Mouse (Mus musculus): ENCODE measurements around the gene Thsd7b. TPM values are rescaled to one million over a fixed set of nuclear protein-coding genes. Genes with fewer than 3 reads are reported as not detected.
"Not testable (repeated sequence)": the region's sequence is repeated elsewhere in the genome, so short reads cannot be mapped to it uniquely, and the experiment has no call there.

Gene Thsd7b
- polyA plus RNA-seq, 1 experiment from 2014 or later = 3.3 TPM

DNA sequence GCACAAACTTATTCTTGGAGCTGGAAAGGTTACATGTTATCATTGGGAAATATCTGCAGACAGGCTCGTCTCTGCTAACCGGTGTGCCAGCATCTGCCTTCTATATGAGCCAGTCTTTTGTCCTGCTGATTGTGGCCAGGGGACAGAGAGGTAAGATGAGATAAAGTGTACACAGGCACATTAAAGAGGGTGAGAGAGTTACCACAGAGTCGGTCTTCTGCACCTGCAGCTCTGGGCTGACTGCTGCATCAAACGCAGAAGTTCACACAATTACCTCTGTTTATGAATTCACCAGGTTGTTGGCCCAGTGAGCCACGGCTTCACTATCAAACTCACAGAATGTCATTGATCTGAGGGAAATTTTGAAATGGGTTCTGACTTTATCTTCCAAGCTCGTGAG, 896.8 kb downstream of the Thsd7b start:
- no peak for DNase-seq (ENCODE audit: low spot score, missing footprints)
- no peak overlapping the region for H3K4me3 ChIP-seq (ENCODE audit: low read depth, low read length)
- peak; percentile 50 for ATAC-seq (ENCODE audit: low FRiP score)
- H3K36me3 ChIP-seq (ENCODE audit: control insufficient read depth, insufficient read depth, low read length) = no peaks in the 10 kb centered on the region
- 71% methylated on average over 6 of the region's 6 CpGs for WGBS
- H3K27me3 ChIP-seq (ENCODE audit: control insufficient read depth, insufficient read depth, low read length) = no peaks in the 10 kb centered on the region
- no peak overlapping the region for H3K4me2 ChIP-seq
- H3K9ac ChIP-seq (ENCODE audit: low read length) = no peak overlapping the region
- peaks cover 2% of the 10 kb centered on the region; the same call in 1 of the 2 replicates for H3K4me1 ChIP-seq (ENCODE audit: control insufficient read depth, insufficient read depth, low read length)
- no peak overlapping the region for H3K27ac ChIP-seq (ENCODE audit: low read depth, low read length)
- no peaks in the 10 kb centered on the region for H3K9me3 ChIP-seq (ENCODE audit: control insufficient read depth, low read length)

DNA sequence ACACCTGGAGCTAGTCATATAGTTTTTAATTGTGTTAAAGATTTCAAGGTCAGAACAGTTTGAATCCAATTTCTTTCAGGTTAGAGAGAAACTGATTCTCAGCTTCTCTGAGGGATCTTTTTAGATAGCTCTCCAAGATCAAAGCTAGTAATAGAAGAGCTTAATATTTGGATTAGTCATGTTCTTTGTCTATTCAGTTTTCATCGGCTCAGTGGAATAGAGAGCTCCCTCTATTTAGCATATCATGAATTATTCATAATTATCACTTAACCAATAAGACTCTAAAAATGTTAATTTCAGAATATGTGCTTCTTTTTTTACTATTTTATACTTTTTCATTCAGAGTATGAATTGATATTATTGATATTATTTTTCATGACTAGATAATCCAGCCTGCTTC, 897.2 kb downstream of the Thsd7b start:
- Histone ChIP-seq H3K9ac (ENCODE audit: low read length) (no peak overlapping the region), H3K4me1 (ENCODE audit: control insufficient read depth, insufficient read depth, low read length) (peaks cover 2% of the 10 kb centered on the region; the same call in 1 of the 2 replicates), H3K27ac (ENCODE audit: low read depth, low read length) (no peak overlapping the region), H3K4me2 (no peak overlapping the region), H3K36me3 (ENCODE audit: control insufficient read depth, insufficient read depth, low read length) (no peaks in the 10 kb centered on the region), H3K27me3 (ENCODE audit: control insufficient read depth, insufficient read depth, low read length) (no peaks in the 10 kb centered on the region), H3K9me3 (ENCODE audit: control insufficient read depth, low read length) (no peaks in the 10 kb centered on the region), H3K4me3 (ENCODE audit: low read depth, low read length) (no peak overlapping the region)
- DNase-seq (ENCODE audit: low spot score, missing footprints) (no peak), ATAC-seq (ENCODE audit: low FRiP score) (peak; percentile 70)
- WGBS = 18% methylated on average over 1 of the region's 1 CpGs

DNA sequence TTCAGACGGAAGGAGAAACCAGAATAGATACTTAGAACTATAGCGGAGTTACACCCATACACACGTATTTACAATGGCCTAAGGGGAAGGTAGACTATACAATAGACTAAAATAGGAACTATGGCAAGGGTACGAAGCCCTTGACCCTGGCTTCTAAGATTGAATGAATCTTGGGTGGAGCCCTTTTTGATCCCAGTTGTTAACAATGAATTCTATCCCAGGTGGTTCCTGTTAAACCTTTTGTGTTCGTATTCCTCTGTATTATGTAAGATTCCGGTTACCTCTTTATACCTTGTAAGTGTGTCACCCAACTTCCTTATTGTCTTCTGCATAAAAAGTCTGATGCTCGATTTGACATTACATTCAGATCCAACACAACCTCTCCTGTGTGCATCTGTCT, 913.7 kb downstream of the Thsd7b start:
- not testable (repeated sequence) for H3K9me3 ChIP-seq (ENCODE audit: control insufficient read depth, low read length); H3K36me3 ChIP-seq (ENCODE audit: control insufficient read depth, insufficient read depth, low read length); DNase-seq (ENCODE audit: low spot score, missing footprints); H3K4me2 ChIP-seq; H3K27me3 ChIP-seq (ENCODE audit: control insufficient read depth, insufficient read depth, low read length); H3K9ac ChIP-seq (ENCODE audit: low read length); H3K27ac ChIP-seq (ENCODE audit: low read depth, low read length); ATAC-seq (ENCODE audit: low FRiP score); H3K4me3 ChIP-seq (ENCODE audit: low read depth, low read length); H3K4me1 ChIP-seq (ENCODE audit: control insufficient read depth, insufficient read depth, low read length)
- 90% methylated on average over 7 of the region's 7 CpGs for WGBS

DNA sequence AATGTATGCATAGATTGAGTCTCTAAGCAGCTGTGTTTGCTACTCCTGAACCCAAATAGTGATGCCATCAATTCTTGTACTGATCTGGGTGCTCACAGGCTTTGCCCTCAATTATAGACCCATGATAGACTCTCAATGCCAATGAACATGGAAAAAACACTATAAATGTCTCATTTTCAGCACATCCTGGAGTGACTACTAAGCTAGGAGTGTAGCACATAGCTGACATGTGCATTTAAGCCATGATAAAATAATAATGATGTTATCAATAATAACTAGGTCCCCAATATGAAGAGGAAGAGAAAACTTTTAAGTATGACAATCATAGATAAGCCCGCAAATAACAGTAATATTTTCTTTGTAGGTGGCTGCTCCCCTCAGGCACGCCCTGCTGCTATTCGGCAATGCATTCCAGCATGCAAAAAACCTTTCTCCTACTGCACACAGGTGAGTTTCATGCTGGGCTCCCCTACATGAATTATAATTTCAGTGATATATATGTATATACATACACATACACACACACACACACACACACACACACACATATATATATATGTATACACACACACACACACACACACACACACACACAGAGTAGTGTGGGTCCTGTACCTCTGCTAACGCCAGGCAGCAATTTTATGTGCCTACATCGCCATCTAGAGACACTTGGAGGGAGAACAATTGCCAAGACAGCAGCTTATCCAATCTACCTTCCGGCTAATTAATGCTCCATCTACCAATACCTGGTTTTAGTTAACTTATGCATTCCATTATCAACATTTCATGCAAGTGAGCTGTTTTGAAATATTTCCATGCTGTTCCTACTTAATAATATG, 919.3 kb downstream of the Thsd7b start:
- H3K4me2 ChIP-seq = no peak overlapping the region
- ATAC-seq (ENCODE audit: low FRiP score) = peak; percentile 75; the same call in 1 of the 2 replicates
- H3K4me1 ChIP-seq (ENCODE audit: control insufficient read depth, insufficient read depth, low read length) = no peaks in the 10 kb centered on the region
- H3K36me3 ChIP-seq (ENCODE audit: control insufficient read depth, insufficient read depth, low read length) = no peaks in the 10 kb centered on the region
- H3K9me3 ChIP-seq (ENCODE audit: control insufficient read depth, low read length) = no peaks in the 10 kb centered on the region
- 51% methylated on average over 6 of the region's 6 CpGs for WGBS
- no peak for DNase-seq (ENCODE audit: low spot score, missing footprints)
- no peaks in the 10 kb centered on the region for H3K27me3 ChIP-seq (ENCODE audit: control insufficient read depth, insufficient read depth, low read length)
- H3K27ac ChIP-seq (ENCODE audit: low read depth, low read length) = no peak overlapping the region
- no peak overlapping the region for H3K9ac ChIP-seq (ENCODE audit: low read length)
- no peak overlapping the region for H3K4me3 ChIP-seq (ENCODE audit: low read depth, low read length)

DNA sequence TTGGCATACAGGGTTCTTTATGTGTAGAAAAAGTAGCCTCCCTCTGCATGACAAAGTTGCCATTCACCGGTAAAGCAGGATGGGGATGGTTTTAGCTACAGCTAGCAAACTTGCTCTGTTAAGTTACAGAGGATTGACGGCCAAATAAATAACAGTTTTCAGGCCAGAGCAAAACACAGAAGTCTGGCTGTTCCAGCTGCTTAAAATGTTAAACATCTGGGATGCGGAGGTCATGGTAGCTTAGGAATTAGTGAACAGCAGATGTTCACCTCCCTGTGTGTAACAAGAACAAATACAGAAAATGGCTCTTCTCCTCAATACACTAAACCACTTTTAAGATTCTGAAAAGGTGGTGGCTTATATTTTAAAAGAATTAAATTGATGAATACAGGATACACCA, 944.3 kb downstream of the Thsd7b start:
- DNase-seq (ENCODE audit: low spot score, missing footprints) = no peak
- no peak overlapping the region for H3K4me3 ChIP-seq (ENCODE audit: low read depth, low read length)
- H3K9ac ChIP-seq (ENCODE audit: low read length) = no peak overlapping the region
- H3K27me3 ChIP-seq (ENCODE audit: control insufficient read depth, insufficient read depth, low read length) = no peaks in the 10 kb centered on the region
- no peaks in the 10 kb centered on the region for H3K36me3 ChIP-seq (ENCODE audit: control insufficient read depth, insufficient read depth, low read length)
- no peaks in the 10 kb centered on the region for H3K4me1 ChIP-seq (ENCODE audit: control insufficient read depth, insufficient read depth, low read length)
- H3K9me3 ChIP-seq (ENCODE audit: control insufficient read depth, low read length) = no peaks in the 10 kb centered on the region
- H3K27ac ChIP-seq (ENCODE audit: low read depth, low read length) = no peak overlapping the region
- H3K4me2 ChIP-seq = no peak overlapping the region
- 72% methylated on average over 3 of the region's 3 CpGs for WGBS
- ATAC-seq (ENCODE audit: low FRiP score) = no peak

DNA sequence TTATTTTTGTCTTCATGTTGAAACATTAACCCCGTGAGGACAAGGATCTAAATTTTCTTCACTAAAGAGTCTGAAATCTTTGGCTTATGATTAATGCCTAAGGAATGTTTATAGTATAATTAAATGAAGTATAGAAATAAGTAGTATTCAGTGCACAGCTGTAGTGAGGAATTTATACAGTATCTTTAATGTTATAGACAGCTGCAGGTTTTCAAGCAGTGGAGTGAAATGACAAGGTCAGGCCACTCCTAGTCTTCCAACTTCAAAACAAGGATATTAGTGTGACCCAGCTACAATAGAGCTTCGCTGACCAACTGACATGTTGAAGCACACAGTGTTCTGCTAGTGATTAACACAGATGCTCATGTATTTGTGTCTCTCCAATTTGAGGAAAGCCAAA, 949.8 kb downstream of the Thsd7b start:
- WGBS = 81% methylated on average over 2 of the region's 2 CpGs
- H3K27me3 ChIP-seq (ENCODE audit: control insufficient read depth, insufficient read depth, low read length) = no peaks in the 10 kb centered on the region
- H3K9ac ChIP-seq (ENCODE audit: low read length) = no peak overlapping the region
- no peak overlapping the region for H3K4me2 ChIP-seq
- DNase-seq (ENCODE audit: low spot score, missing footprints) (no peak), ATAC-seq (ENCODE audit: low FRiP score) (no peak)
- no peaks in the 10 kb centered on the region for H3K36me3 ChIP-seq (ENCODE audit: control insufficient read depth, insufficient read depth, low read length)
- H3K9me3 ChIP-seq (ENCODE audit: control insufficient read depth, low read length) = no peaks in the 10 kb centered on the region
- no peak overlapping the region for H3K4me3 ChIP-seq (ENCODE audit: low read depth, low read length)
- no peak overlapping the region for H3K27ac ChIP-seq (ENCODE audit: low read depth, low read length)
- H3K4me1 ChIP-seq (ENCODE audit: control insufficient read depth, insufficient read depth, low read length) = no peaks in the 10 kb centered on the region

DNA sequence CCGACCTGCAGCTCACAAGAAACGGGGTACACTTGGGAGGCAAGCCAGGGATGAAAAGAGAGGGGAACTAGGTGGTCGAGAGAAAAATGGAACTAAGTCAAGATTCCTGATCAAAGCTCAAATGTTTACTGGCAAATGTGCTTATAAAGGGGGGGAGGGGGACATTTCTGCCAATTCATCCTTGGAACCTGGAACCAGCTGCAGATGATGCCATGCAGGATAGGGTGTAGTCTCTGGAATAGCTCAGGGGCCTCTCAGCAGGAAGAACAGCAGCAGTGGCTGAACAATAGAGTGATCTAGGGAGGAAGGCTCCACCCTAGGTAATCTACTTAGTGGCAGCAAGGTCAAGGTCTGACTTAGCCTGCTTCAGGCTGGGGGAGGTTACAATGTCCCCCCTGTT, 972.5 kb downstream of the Thsd7b start:
- WGBS = 82% methylated on average over 3 of the region's 3 CpGs
- ATAC-seq (ENCODE audit: low FRiP score) = no peak
- H3K27ac ChIP-seq (ENCODE audit: low read depth, low read length) = no peak overlapping the region

DNA sequence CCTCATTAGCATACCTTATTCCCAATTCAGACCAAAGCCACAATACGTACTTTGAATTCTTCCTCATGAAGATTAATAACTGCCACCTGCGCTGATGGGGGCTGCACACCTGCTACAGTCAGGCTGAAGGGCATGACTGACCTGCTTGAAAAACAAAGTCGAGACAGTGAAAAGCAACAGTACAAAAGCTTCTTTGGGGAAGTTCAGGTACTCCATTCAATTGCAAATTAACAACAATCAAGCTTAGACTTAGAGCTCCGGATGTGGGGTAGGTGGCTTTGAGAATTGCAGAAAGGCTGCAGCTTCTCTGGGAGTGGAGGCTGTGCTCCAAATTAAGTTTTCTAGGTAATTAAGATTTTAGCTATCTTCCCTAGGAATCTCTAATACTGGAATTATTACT, 973.2 kb downstream of the Thsd7b start:
- H3K9ac ChIP-seq (ENCODE audit: low read length); DNase-seq (ENCODE audit: low spot score, missing footprints); H3K27ac ChIP-seq (ENCODE audit: low read depth, low read length); H3K27me3 ChIP-seq (ENCODE audit: control insufficient read depth, insufficient read depth, low read length); H3K4me3 ChIP-seq (ENCODE audit: low read depth, low read length); H3K36me3 ChIP-seq (ENCODE audit: control insufficient read depth, insufficient read depth, low read length); ATAC-seq (ENCODE audit: low FRiP score); H3K4me2 ChIP-seq; H3K9me3 ChIP-seq (ENCODE audit: control insufficient read depth, low read length); H3K4me1 ChIP-seq (ENCODE audit: control insufficient read depth, insufficient read depth, low read length): not testable (repeated sequence)
- WGBS = 77% methylated on average over 4 of the region's 4 CpGs

More for the DNA sequence above, 972.5 kb downstream of the Thsd7b start:
- H3K9me3 ChIP-seq (ENCODE audit: control insufficient read depth, low read length) = no peaks in the 10 kb centered on the region
- H3K9ac ChIP-seq (ENCODE audit: low read length) = no peak overlapping the region
- H3K36me3 ChIP-seq (ENCODE audit: control insufficient read depth, insufficient read depth, low read length) = no peaks in the 10 kb centered on the region
- H3K4me3 ChIP-seq (ENCODE audit: low read depth, low read length) = no peak overlapping the region
- DNase-seq (ENCODE audit: low spot score, missing footprints) = no peak
- no peak overlapping the region for H3K4me2 ChIP-seq
- no peaks in the 10 kb centered on the region for H3K4me1 ChIP-seq (ENCODE audit: control insufficient read depth, insufficient read depth, low read length)
- no peaks in the 10 kb centered on the region for H3K27me3 ChIP-seq (ENCODE audit: control insufficient read depth, insufficient read depth, low read length)

DNA sequence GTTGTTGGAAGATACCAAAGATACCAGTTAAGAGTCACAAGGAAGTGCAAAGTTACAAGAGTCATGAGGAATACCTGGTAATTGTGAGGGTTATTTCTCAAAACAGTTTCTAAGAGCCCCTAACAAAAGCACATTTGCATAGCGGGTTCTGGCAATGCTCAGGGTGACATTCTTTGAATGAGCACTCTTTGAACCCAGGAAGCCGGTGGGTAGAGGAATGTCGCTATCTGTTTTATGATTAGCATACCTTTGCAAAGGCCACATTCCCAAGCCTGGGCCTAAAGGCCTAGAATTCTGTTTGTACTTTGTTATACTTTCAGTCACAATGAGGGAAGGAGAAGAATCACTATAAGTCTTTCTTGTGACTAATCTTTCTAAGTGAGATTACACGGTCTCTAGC, 973.8 kb downstream of the Thsd7b start:
- not testable (repeated sequence) for H3K4me1 ChIP-seq (ENCODE audit: control insufficient read depth, insufficient read depth, low read length); H3K9ac ChIP-seq (ENCODE audit: low read length); H3K27me3 ChIP-seq (ENCODE audit: control insufficient read depth, insufficient read depth, low read length); H3K9me3 ChIP-seq (ENCODE audit: control insufficient read depth, low read length); DNase-seq (ENCODE audit: low spot score, missing footprints); H3K36me3 ChIP-seq (ENCODE audit: control insufficient read depth, insufficient read depth, low read length); H3K27ac ChIP-seq (ENCODE audit: low read depth, low read length); ATAC-seq (ENCODE audit: low FRiP score); H3K4me2 ChIP-seq; H3K4me3 ChIP-seq (ENCODE audit: low read depth, low read length)
- WGBS = 97% methylated on average over 4 of the region's 4 CpGs

Data from midbrain, embryonic 11.5 days (tissue).